Comparison of ENCODE assay signal across 15 mouse cellular contexts in genomic region chr9:103847931-103848330, GRCm38 (mm10).
A peak's percentile ranks its signal among the peaks of the same experiment; 100 is the strongest.
DNase-seq lines count a peak whose midpoint lies in the region; ATAC-seq lines count a peak whose summit lies in the region.
"Had no signal": no experiment of that assay in that cellular context is flagged by ENCODE, and none has a peak within 500 bp of the region (broad histone marks: within the 10 kb centered on the region; RNA-seq: fewer than 3 reads in every experiment).

No protein-coding gene starts in this region.

- peak; percentile 4 to 5 for DNase-seq in heart, adult 18-20 months
- DNase-seq in heart, postnatal 36 days = no peak
- DNase-seq in left cerebral cortex, postnatal 4 days = peak; percentile 11
- DNase-seq in left cerebral cortex, adult 8-10 months (ENCODE audit: low spot score in 2 of 2) = no peak
- DNase-seq in brain, adult 2 months (ENCODE audit: low read depth, low spot score) = peak; percentile 37
- peak; percentile 3 to 7 for DNase-seq in heart, postnatal 10 days
- DNase-seq: adrenal gland, adult 2 months; B cell, adult 2 months; cerebellum, adult 8-10 months; forebrain, postnatal 0 days; gastrocnemius, postnatal 14 days; kidney, adult 2 months; kidney, postnatal 14 days had no signal

- intact Hi-C loops in heart, postnatal 36 days (cut with DNase I) = no loop called here
- intact Hi-C loops in left cerebral cortex, postnatal 4 days (cut with DNase I) = no loop called here
- intact Hi-C loops in heart, postnatal 10 days (cut with DNase I) = no loop called here

- no peak for ATAC-seq in erythroid progenitor cell, adult 5-6 weeks (replicated peaks; ENCODE audit: low FRiP score, poor library complexity, severe bottlenecking)
- ATAC-seq: forebrain, postnatal 0 days; lung, postnatal 0 days had no signal

Comparison
In these comparisons a context has a peak if more than half of its experiments do, and no peak if none do; other contexts are left out.
1. DNase-seq: peak in heart, adult 18-20 months (2 of 2), left cerebral cortex, postnatal 4 days (single experiment), brain, adult 2 months (single experiment) and heart, postnatal 10 days (2 of 2); none in heart, postnatal 36 days (0 of 2) and left cerebral cortex, adult 8-10 months (0 of 2).